Mouse (Mus musculus) heart, adult 2 months (tissue): Measurements from ENCODE around the gene Esd.

Source experiments
- CTCF ChIP-seq: fragments of 200-600 bp; IDR thresholded peaks from 2 replicates; pipeline ENCODE4 v1.8.1; 2022; ENCODE audit warnings: antibody characterized with exemption, mild to moderate bottlenecking, moderate library complexity
- EP300 ChIP-seq: fragments of 200-500 bp; IDR thresholded peaks from 2 replicates; pipeline ENCODE4 v1.6.1; 2011; ENCODE audit warnings: low read depth, low read length, control low read depth; ENCODE audit not compliant: insufficient read depth

DNA sequence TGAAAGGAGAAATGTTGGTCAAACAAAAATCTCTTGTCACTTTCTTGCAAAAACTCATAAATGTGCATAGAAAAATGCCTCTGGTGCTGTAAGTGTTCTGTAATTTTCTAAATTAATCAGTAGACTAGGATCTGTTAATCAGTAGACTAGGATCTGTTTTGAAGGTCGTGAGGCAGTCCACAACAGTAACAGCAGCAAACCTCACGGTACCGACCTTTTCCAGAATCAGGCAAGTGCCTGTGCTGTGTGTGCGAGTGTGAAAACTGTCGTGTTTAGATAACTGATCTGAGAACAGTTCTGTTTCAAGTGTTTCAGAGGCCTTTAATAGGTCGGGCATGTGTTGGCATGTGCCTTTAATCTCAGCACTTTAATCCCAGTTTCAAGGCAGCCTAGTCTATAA is 3.4 kb downstream of the Esd start:
- no peak for TF ChIP-seq EP300
- TF ChIP-seq CTCF, result no peak
